14 mouse cellular contexts compared by ENCODE assay signal in genomic region chr4:22067678-22068299, GRCm38 (mm10).
DNase-seq lines count a peak whose midpoint lies in the region; ATAC-seq and TF ChIP-seq lines count a peak whose summit lies in the region.
"Had no signal": no experiment of that assay in that cellular context is flagged by ENCODE, and none has a peak within 500 bp of the region (broad histone marks: within the 10 kb centered on the region; RNA-seq: fewer than 3 reads in every experiment).

No protein-coding gene starts in this region.

- no peak overlapping the region for H3K9ac ChIP-seq in forebrain, embryonic 13.5 days
- no peak overlapping the region for H3K9ac ChIP-seq in hindbrain, embryonic 15.5 days
- no peak overlapping the region for H3K9ac ChIP-seq in midbrain, postnatal 0 days (replicated peaks; ENCODE audit: low read length, poor library complexity, severe bottlenecking)
- H3K9ac ChIP-seq: intestine, embryonic 15.5 days; limb, embryonic 12.5 days had no signal

- H3K36me3 ChIP-seq in forebrain, embryonic 13.5 days (ENCODE audit: poor library complexity, severe bottlenecking): no peaks in the 10 kb centered on the region
- H3K36me3 ChIP-seq in hindbrain, embryonic 15.5 days: no peaks in the 10 kb centered on the region
- no peaks in the 10 kb centered on the region for H3K36me3 ChIP-seq in midbrain, postnatal 0 days (ENCODE audit: insufficient read depth, low read length)
- H3K36me3 ChIP-seq: intestine, embryonic 15.5 days; limb, embryonic 12.5 days had no signal

- WGBS in forebrain, embryonic 13.5 days: 49% methylated on average over 14 of the region's 14 CpGs
- 51% methylated on average over 14 of the region's 14 CpGs for WGBS in hindbrain, embryonic 15.5 days
- WGBS in midbrain, postnatal 0 days: 41% methylated on average over 14 of the region's 14 CpGs

- DNase-seq in layer of hippocampus, adult 2 months (ENCODE audit: low spot score in 2 of 2): no peak
- DNase-seq in layer of hippocampus, adult 9-11 months: no peak
- peak; percentile 19 for DNase-seq in midbrain, postnatal 0 days (ENCODE audit: low spot score)
- no peak for DNase-seq in thymus, adult 18-20 months
- no peak for DNase-seq in yolk sac, embryonic 10.5 days (ENCODE audit: low spot score)
- DNase-seq: adrenal gland, postnatal 10 days; gastrocnemius, adult 2 months; heart, adult 2 months; kidney, postnatal 36 days had no signal

- no peak for TF ChIP-seq CTCF in layer of hippocampus, adult 2 months (conservative IDR thresholded peaks at IDR 0.05)
- no peak for TF ChIP-seq CTCF in midbrain, postnatal 0 days (IDR thresholded peaks at IDR 0.05)

- peak overlapping the region; percentile 33 for H3K4me2 ChIP-seq in forebrain, embryonic 13.5 days
- peak overlapping the region; percentile 5; the same call in 1 of the 2 replicates for H3K4me2 ChIP-seq in hindbrain, embryonic 15.5 days
- H3K4me2 ChIP-seq in midbrain, postnatal 0 days (ENCODE audit: low read depth, low read length, poor library complexity, severe bottlenecking): no peak overlapping the region
- H3K4me2 ChIP-seq: intestine, embryonic 15.5 days; limb, embryonic 12.5 days had no signal

- H3K4me1 ChIP-seq in forebrain, embryonic 13.5 days: peaks cover 23% of the 10 kb centered on the region
- H3K4me1 ChIP-seq in hindbrain, embryonic 15.5 days (replicated peaks): peaks cover 6% of the 10 kb centered on the region
- 0 out of 2 replicates have a peak, but pooled peaks cover 5% of the 10 kb centered on the region for H3K4me1 ChIP-seq in midbrain, postnatal 0 days (ENCODE audit: insufficient read depth, low read length)
- H3K4me1 ChIP-seq: intestine, embryonic 15.5 days; limb, embryonic 12.5 days had no signal

- no peaks in the 10 kb centered on the region for H3K9me3 ChIP-seq in forebrain, embryonic 13.5 days (replicated peaks)
- no peaks in the 10 kb centered on the region for H3K9me3 ChIP-seq in hindbrain, embryonic 15.5 days
- H3K9me3 ChIP-seq in midbrain, postnatal 0 days (ENCODE audit: low read length): no peaks in the 10 kb centered on the region
- H3K9me3 ChIP-seq: intestine, embryonic 15.5 days; limb, embryonic 12.5 days had no signal

- peak overlapping the region; percentile 70 for H3K27ac ChIP-seq in layer of hippocampus, adult 2 months
- peak overlapping the region; percentile 4; the same call in 1 of the 2 replicates for H3K27ac ChIP-seq in forebrain, embryonic 13.5 days
- no peak overlapping the region; the same call in 1 of the 2 replicates for H3K27ac ChIP-seq in hindbrain, embryonic 15.5 days (replicated peaks)
- no peak overlapping the region for H3K27ac ChIP-seq in midbrain, postnatal 0 days (ENCODE audit: low read depth, low read length)
- H3K27ac ChIP-seq: gastrocnemius, adult 2 months; heart, adult 2 months; intestine, embryonic 15.5 days; limb, embryonic 12.5 days had no signal

- peaks cover 7% of the 10 kb centered on the region; the same call in 1 of the 2 replicates for H3K27me3 ChIP-seq in forebrain, embryonic 13.5 days
- H3K27me3 ChIP-seq in hindbrain, embryonic 15.5 days: no peaks in the 10 kb centered on the region
- H3K27me3 ChIP-seq in midbrain, postnatal 0 days (ENCODE audit: insufficient read depth, low read length): no peaks in the 10 kb centered on the region
- H3K27me3 ChIP-seq: intestine, embryonic 15.5 days; limb, embryonic 12.5 days had no signal

- ATAC-seq in forebrain, embryonic 13.5 days: peak; percentile 34; the same call in 1 of the 2 replicates
- ATAC-seq in hindbrain, embryonic 15.5 days (ENCODE audit: low FRiP score, low read depth): peak; percentile 59; the same call in 1 of the 2 replicates
- peak; percentile 47; the same call in 1 of the 2 replicates for ATAC-seq in midbrain, postnatal 0 days (ENCODE audit: low FRiP score)
- ATAC-seq in megakaryocyte progenitor cell, adult 5-6 weeks (replicated peaks; ENCODE audit: poor library complexity): no peak
- ATAC-seq: intestine, embryonic 15.5 days had no signal

- peak overlapping the region; percentile 15; the same call in 1 of the 2 replicates for H3K4me3 ChIP-seq in layer of hippocampus, adult 2 months
- H3K4me3 ChIP-seq in forebrain, embryonic 13.5 days: no peak overlapping the region
- no peak overlapping the region for H3K4me3 ChIP-seq in hindbrain, embryonic 15.5 days
- H3K4me3 ChIP-seq in midbrain, postnatal 0 days (ENCODE audit: low read depth, low read length): no peak overlapping the region
- H3K4me3 ChIP-seq: gastrocnemius, adult 2 months; heart, adult 2 months; intestine, embryonic 15.5 days; limb, embryonic 12.5 days had no signal

Comparison
In these comparisons a context has a peak if more than half of its experiments do, and no peak if none do; other contexts are left out.
1. H3K27ac ChIP-seq: peak in layer of hippocampus, adult 2 months (single experiment) and forebrain, embryonic 13.5 days (single experiment); none in hindbrain, embryonic 15.5 days (single experiment) and midbrain, postnatal 0 days (single experiment).